Mouse (Mus musculus) erythroblast, embryonic 14.5 days (primary cell): ENCODE measurements around the gene Eng.

Experiments used
- GATA1 ChIP-seq: IDR thresholded peaks from 2 replicates; pipeline ENCODE4 v1.6.1; 2012; ENCODE audit warnings: low read length, inconsistent platforms, mixed read lengths
- TAL1 ChIP-seq: IDR thresholded peaks from 3 replicates; pipeline ENCODE4 v1.6.1; 2012; ENCODE audit warnings: low read length, inconsistent platforms, mixed read lengths

DNA sequence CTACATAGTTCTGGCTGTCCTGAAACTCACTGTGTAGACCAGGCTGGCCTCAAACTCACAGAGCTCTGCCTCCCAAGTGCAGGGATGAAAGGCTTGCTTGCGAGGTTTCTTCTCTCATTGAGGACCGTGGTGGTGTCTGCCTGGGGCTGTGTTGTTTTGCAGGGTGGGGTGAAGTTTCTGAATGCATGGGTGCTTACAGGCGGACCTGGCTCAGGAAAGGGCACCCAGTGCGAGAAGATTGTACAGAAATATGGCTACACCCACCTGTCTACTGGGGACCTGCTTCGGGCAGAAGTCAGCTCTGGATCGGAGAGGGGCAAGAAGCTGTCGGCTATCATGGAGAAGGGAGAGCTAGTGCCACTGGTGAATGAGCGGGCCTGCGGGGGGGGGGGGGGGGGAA is 16.4 kb upstream of the Eng start:
- no peak for TF ChIP-seq GATA1
- TF ChIP-seq TAL1: no peak
